Mouse (Mus musculus) ZHBTc4 (cell line): ENCODE measurements at regions not wholly inside any gene's neighbourhood (a gene's known extent, or its start where the extent isn't known, plus 50 kb on each side); places are given as distances from the start of the nearest gene placed in this dataset.
A peak's percentile ranks its signal among the peaks of the same experiment; 100 is the strongest.

Source experiments
- DNase-seq: peaks from one replicate; pipeline ENCODE4 v3.0.0-alpha.2; 2011; ENCODE audit warnings: low read depth, low spot score

DNA sequence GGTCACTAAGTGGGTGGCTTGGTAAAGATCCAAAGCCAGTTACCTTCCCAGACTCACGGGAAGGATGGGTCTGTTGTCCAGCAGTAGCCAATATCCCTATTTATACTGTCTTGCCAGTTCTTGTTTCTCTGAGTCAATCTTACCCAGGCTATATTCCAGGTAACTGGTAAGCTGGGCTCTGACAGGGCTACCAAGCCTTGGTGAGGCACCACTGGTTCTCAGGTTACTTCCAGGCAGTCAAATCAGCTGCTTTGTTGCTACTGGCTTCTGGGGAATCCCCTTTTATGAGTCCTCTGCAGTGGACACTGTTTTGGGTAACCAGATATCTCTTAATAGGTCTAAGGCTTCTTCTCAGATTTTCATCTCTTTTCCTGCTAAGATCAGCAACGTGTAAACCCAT, 178.8 kb upstream of the Nampt start:
- DNase-seq, result no peak

DNA sequence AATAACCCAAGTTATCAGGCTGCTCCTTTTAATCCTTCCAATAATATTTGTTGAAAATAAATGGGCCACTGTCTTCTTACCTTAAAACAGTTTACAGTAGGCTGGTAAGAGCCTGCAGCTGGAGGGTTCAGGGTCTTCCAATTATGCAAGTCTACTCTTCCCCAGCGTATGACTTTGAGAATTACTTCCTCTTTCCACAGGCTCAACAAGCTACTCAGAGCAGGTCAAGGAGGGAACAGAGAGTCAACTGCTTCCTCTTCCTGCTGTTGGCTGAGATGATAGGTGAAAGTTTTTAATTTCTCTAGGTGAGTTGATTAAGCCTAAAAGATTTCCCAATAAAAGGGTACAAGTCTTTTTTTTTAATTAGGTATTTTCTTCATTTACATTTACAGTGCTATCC, 176.9 kb upstream of the Nampt start:
- no peak for DNase-seq

DNA sequence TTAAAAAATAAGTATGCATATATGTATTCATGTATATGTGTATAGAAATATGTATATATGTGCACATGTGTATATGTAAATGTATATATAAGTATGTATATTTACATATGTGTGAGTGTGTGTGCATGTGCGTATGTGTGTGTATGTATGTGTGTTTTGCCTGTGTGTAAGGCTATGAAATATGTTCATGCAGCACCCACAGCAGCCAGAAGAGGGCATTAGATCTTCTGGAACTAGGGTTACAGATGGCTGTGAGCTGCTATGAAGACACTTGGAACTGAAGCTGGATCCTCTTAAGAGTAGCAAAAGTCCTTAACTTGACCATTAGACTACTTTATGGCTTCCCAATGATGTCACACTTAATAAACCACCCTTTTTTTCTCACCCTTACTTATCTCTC, 166.2 kb upstream of the Nampt start:
- DNase-seq, result peak; percentile 38

DNA sequence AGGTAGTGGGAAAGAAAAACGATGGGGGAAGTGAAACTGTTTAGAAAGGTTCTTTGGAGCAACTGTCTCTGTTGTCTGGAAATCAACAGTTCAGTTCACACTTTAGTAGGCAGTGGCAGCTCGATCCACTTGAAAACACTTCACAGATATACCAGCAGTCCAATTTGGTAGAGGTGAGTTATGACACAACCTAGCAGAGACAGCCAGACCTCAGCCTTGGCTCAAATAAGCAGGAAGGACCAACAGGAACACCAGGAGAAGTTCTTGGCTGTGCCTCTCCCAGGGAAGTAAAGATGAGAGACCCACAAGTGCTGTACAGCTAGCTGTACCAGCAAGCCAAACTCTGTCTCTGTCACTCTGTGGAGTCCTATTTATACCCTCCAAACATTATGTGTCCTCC, 163.2 kb upstream of the Nampt start:
- DNase-seq, result no peak

- DNase-seq, result no peak
Measured at GRCm38 (mm10) chr12:32661782-32662413, 157.4 kb upstream of the Nampt start.

GRCm38 (mm10) chr12:32666040-32666439, 153.3 kb upstream of the Nampt start:
- DNase-seq, result no peak

DNA sequence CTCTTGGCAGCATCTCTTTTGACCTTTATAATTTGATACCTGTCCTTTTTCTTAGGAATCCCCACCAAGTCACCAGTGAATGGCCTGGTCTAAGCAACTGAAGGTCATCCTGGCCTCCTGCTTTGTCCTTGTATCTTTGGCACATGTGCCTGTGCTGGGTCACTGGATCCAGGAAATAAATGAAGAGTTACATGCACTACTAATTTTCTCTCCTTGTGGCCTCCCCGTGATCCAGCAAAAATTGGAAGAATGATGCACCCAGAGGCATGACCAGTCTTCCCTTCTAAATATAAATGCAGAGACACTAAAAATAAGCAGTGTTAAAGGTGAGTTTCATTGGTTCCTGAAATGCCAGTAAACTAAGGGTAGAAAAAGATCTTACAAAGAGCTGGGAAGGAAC, 141.4 kb upstream of the Nampt start:
- DNase-seq, result no peak

GRCm38 (mm10) chr12:32678756-32679155, 140.6 kb upstream of the Nampt start:
- DNase-seq, result no peak

GRCm38 (mm10) chr12:32681910-32682309, 137.4 kb upstream of the Nampt start:
- DNase-seq, result no peak

- DNase-seq, result peak; percentile 76
Measured at GRCm38 (mm10) chr12:32683375-32683774, 136.0 kb upstream of the Nampt start.

GRCm38 (mm10) chr12:32685788-32686385, 133.5 kb upstream of the Nampt start:
- no peak for DNase-seq

GRCm38 (mm10) chr12:32689361-32689760, 130.0 kb upstream of the Nampt start:
- DNase-seq, result no peak

- no peak for DNase-seq
Measured at GRCm38 (mm10) chr12:32690096-32690495, 129.2 kb upstream of the Nampt start.

- DNase-seq, result no peak
Measured at GRCm38 (mm10) chr12:32692081-32692819, 127.1 kb upstream of the Nampt start.

GRCm38 (mm10) chr12:32692962-32693361, 126.4 kb upstream of the Nampt start:
- no peak for DNase-seq

DNA sequence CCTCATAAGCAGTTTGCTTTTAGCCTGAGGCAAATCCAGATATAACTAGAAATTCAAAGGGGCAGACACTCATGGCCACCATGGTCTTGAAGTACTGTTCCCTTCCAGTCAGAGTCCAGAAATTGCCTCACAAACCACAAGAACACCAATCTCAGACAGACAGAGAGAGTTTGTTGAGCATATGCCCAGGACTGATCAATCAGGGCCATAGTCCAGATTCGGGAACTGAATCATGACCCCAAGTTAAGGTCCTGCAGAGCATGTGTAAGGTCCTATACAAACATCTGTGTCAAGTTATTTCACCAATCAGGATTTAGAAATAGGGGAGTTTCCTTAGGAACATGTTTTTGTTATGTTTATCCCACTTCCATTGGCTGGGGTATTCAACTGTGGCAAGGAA, 125.7 kb upstream of the Nampt start:
- no peak for DNase-seq

DNA sequence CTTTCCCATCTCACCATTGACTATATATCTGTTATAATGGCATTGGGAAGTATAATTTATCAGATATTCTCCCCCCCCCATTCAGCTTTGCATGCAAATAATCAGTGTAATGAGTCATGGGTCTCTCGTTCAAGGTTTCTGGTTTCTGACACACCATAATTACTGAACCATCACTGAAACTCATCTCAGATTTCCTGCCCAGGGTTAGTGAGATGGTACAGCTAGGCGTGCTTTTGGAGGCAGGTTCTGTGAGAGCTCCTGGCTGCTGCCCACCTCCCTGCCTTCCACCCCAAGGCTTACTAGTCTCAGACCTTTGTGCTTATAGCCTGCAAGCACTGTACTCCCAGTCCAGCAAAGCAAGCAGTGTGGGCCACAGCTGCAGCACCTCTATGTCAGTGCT, 122.5 kb upstream of the Nampt start:
- DNase-seq, result no peak

- DNase-seq, result no peak
Measured at GRCm38 (mm10) chr12:32709188-32709587, 110.2 kb upstream of the Nampt start.

DNA sequence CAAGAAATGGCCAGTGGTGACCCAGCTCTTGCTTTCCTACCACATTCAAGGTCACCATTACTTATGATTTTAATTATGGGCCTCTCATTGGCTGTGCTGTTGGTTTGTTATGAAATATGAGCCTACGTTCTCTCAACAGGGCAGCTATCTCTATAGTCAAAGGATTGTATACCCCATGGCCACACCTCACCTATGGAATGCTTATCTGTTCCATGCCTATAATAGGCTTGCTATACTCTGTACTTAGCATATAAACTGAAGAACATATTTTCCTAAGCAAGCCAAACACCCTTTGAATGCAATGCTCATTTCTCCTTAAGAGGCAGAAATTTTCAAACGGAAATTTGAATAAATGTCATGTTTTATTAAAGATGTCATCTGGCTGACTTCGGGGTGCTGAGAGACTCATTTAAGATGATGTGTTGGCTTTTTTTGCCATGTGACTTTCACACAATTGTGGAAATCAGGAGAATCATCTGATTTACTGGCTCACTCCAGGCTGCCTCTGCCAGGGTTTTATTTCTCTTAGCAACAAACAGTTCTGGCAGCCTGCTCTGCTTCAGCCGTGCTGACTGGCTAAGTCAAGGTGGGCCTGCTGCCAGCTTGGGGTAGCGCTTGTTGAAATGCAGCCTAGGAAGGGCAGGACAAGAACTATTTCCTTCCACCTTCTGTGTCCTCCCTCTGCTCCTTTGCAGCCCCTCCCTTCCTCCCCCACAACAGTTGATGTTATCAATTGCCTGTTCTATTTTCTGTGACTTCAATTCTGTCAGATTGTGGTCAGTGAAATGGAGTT, 102.0 kb upstream of the Nampt start:
- DNase-seq, result no peak

GRCm38 (mm10) chr12:32719203-32719602, 100.1 kb upstream of the Nampt start:
- DNase-seq, result no peak

DNA sequence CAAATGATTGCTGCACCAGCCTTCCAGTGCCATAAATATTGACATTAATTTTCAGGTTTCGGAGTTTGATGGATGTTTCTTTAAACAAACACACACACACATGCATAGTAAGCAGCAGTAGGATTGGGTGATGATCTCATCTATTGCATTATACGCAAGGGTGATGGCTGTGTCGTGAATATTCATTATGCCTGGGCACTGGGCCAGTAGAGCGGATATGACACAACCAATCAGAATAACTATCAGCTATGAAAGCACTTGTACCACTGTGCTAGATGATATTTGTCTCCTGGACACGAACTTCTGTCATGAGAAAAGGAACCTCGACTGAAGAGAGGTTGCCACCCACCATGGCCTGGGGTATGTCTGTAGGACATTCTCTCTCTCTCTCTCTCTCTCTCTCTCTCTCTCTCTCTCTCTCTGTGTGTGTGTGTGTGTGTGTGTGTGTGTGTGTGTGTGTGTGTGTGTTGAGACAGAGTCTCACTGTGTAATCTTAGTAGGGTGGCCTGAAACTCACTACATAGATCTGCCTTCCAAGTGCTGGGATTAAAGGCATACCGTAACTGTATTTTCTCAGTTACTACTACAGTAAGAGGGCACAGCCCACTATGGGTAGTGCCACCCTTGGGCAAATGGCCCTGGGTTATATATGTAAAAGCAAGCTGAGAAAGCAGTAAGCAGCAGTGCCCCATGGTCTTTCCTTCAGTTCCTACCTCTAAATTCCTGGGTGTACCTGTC, 94.7 kb upstream of the Nampt start:
- DNase-seq, result no peak

- DNase-seq, result peak; percentile 9
Measured at GRCm38 (mm10) chr12:32727539-32727938, 91.8 kb upstream of the Nampt start.
